Mouse (Mus musculus): Measurements from ENCODE around the gene Adamts18.
A peak's percentile ranks its signal among the peaks of the same experiment; 100 is the strongest.

Adamts18 gene

DNA sequence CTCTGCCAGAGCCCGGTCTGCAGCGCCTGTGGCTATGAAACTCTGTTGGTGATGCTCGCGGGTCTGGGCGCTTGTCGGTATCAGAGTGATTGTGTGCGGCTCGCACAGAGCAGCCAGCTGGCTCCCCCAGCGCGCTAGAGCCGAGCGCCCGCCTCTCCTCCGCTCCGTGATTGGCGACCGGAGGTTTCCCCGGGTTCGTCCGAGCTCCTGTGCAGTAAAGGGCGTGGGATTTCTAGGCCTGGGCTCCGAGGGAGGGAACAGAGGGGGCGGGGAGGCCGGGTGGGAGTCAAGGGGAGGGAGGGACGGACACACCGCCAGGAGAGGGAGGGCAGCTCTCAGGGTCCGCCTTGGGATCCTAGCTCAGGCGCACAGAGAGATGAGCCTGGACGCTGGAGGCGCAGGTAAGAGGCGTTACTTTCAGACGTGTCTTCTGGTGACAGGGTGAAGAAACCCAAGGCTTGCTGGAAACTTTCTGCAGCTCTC lies at the start of gene Adamts18:
Gene Adamts18, minus strand, starts transcription at position 86 of the 483 bp plus-strand sequence.
- peak; percentile 64 for DNase-seq (ENCODE audit: low read depth, low spot score)

- DNase-seq (ENCODE audit: low read depth, low spot score) = no peak
These were observed 47.9 kb upstream of the Adamts18 start for GRCm38 (mm10) chr8:113896446-113896845.

DNA sequence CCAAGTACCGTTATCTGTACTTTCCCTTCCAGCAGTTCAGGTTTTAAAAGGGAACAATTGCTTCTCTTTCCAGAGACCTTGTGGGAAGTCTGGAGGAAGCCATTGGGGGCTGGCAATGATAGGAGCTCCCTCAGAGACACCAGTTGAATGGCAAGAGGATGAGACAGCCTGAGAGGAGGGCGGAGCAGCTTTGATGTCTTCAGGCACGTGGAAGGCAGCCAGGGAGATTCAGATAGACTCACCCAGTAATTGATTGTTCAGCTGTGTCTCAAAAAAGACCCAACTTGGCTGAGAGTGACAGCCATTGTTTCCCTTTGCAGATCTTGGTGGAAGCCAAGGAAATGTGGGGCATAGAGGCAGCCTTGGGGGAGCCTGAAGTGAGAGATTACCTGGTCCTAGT lies 42.8 kb upstream of the Adamts18 start:
- no peak for DNase-seq (ENCODE audit: low read depth, low spot score)

- DNase-seq (ENCODE audit: low read depth, low spot score) = no peak
These were observed 38.0 kb upstream of the Adamts18 start for GRCm38 (mm10) chr8:113886509-113886908.

GRCm38 (mm10) chr8:113885101-113885500 lies 36.6 kb upstream of the Adamts18 start:
- DNase-seq (ENCODE audit: low read depth, low spot score) = no peak

GRCm38 (mm10) chr8:113883994-113884393 lies 35.5 kb upstream of the Adamts18 start:
- DNase-seq (ENCODE audit: low read depth, low spot score) = peak; percentile 89

GRCm38 (mm10) chr8:113882558-113882957 lies 34.0 kb upstream of the Adamts18 start:
- no peak for DNase-seq (ENCODE audit: low read depth, low spot score)

- DNase-seq (ENCODE audit: low read depth, low spot score) = no peak
These were observed 30.0 kb upstream of the Adamts18 start for GRCm38 (mm10) chr8:113878411-113879006.

DNA sequence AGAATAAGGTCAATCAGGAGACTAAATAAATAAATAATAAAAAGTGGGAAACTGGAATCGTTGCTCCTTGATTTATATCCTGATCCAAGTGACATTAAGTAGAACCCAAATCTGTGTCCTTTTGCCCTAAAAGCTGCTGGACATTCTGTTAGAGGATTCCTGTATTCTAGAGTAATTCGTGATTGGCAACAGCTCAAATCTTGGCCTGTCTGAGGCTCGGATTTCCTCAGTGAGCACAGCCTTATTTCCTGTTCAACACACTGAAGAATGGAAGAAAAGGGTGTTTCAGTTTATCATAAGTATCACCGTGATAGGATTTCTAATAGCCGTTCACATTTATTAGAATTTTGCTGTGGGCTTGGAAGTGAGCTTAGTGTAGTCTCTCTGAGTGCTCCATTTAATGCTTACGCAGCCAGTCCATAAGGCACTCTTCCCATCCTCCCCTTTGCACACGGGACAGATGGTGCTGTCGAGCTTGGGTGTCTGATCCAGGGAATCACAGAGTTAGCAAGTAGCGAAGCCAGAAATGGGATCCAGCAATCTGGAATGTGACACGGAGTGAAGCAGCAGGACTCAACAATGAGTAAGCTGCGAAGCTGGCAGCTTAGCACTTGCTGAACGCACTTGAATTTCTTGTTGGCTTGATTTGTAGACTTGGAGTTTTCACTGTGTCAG lies 25.0 kb upstream of the Adamts18 start:
- DNase-seq (ENCODE audit: low read depth, low spot score) = no peak

GRCm38 (mm10) chr8:113872436-113872835 lies 23.9 kb upstream of the Adamts18 start:
- DNase-seq (ENCODE audit: low read depth, low spot score) = no peak

DNA sequence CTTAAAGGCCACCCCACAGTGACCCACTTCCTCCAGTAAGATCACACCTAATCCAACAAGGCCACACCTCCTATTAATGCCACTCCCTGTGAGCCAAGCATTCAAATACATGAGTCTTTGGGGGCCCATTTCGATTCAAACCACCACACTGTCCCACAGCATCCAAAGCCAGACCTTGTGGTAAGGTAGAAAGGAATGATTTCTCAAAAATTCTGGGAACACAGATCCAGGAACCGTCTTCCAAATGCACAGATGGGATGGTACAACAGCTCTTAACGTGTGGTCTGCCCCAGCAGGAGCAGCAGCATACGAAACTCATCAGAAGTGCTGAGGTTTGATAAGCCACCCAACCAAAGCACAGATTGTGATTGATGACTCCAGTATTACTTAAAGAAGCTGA lies 18.0 kb upstream of the Adamts18 start:
- no peak for DNase-seq (ENCODE audit: low read depth, low spot score)

- DNase-seq (ENCODE audit: low read depth, low spot score) = no peak
These were observed 17.0 kb upstream of the Adamts18 start for GRCm38 (mm10) chr8:113865326-113866093.

- DNase-seq (ENCODE audit: low read depth, low spot score) = no peak
These were observed 11.5 kb upstream of the Adamts18 start for GRCm38 (mm10) chr8:113859890-113860683.

- DNase-seq (ENCODE audit: low read depth, low spot score) = no peak
These were observed 10.3 kb upstream of the Adamts18 start for GRCm38 (mm10) chr8:113858801-113859200.

GRCm38 (mm10) chr8:113854622-113855293 lies 6.2 kb upstream of the Adamts18 start:
- DNase-seq (ENCODE audit: low read depth, low spot score) = no peak

DNA sequence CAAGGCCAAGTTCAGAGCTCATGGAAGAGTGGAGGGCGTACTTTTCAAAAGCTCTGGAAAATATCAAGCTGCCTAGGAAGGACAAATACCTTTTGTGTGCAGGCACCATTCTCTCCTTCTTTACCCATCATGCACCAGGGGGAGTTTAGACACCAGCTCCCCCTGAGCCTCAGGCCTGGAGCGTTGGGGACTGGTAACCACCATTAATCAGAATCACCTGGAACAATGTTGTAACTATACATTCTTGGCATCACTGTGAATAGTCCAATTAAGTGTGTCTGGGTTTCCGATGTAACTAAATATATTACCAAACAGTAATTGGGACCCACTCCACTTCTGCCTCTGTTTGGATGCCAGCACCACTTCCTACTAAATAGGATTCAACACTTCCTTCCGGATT lies 5.2 kb upstream of the Adamts18 start:
- DNase-seq (ENCODE audit: low read depth, low spot score) = no peak

DNA sequence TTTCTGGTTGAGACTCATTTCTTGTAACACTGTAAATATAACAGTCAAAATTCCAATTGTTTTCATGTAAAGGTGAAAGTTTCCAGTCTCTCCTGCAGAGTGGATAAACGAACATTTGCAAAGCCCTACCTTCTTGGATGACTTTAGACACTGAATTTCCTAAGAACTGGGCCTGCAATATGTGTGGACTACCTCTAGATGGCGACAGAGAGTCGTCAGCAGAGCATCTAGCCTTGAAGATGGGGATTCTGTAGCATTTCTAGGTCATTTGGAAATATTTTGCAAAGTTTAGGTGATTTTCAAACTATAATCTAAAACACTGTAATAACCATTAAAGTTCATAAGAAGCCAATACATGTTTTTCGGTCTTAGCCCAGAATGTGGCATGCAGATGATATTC lies 3.1 kb upstream of the Adamts18 start:
- DNase-seq (ENCODE audit: low read depth, low spot score) = peak; percentile 70

DNA sequence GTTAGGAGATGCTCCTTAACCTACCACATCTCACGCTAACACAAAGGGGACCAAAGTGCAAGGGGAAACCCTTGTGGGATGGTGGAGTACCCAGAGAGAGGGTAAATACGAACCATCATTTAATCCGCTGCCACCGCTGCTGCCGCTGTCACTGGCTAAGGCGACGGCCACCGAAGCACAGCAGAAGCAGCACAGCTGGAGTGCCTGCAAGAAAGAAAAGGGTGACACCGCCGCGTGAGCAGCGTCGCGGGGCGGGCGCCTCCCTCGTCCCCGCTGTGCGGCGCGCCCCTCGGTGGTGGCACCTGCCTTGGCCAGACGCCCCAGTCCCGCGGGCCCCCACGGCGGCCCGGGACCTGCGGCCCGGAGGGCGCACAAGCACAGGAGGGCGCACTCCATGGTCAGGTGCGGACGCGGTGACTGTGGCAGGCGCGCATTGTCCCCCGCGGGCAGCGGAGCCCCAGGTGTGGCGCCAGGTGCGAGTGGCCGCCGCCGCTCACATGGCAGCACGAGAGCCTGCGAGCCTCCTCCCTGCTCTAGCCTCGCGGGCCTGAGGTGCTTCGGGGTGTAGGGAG lies 371 bp downstream of the Adamts18 start:
- peak; percentile 10 for DNase-seq (ENCODE audit: low read depth, low spot score)

GRCm38 (mm10) chr8:113847606-113848080 lies 895 bp downstream of the Adamts18 start:
- no peak for DNase-seq (ENCODE audit: low read depth, low spot score)

GRCm38 (mm10) chr8:113846669-113847068 lies 1.9 kb downstream of the Adamts18 start:
- no peak for DNase-seq (ENCODE audit: low read depth, low spot score)

All from ES-CJ7 (cell line).